ENCODE assay signal across 8 mouse cellular contexts in genomic region chr6:125081797-125082560, GRCm38 (mm10). TPM values are rescaled to one million over a fixed set of nuclear protein-coding genes. Genes with fewer than 3 reads are reported as not detected.
DNase-seq lines count a peak whose midpoint lies in the region; ATAC-seq and TF ChIP-seq lines count a peak whose summit lies in the region.

No protein-coding gene starts in this region.

- in situ Hi-C loops in Patski (cut with MboI; ENCODE audit: low pct_unique_long_range_greater_than_20kb) = loop anchor here (5.0 to 10.0 kb wide), 2 partner anchors 40 to 177 kb away; no protein-coding TSS in a partner anchor

- H3K36me3 ChIP-seq in forebrain, embryonic 16.5 days (ENCODE audit: control insufficient read depth, insufficient read depth) = no peaks in the 10 kb centered on the region

- peak overlapping the region; percentile 87 for H3K27ac ChIP-seq in forebrain, embryonic 16.5 days (ENCODE audit: low read length)
- H3K27ac ChIP-seq in layer of hippocampus, adult 2 months = peak overlapping the region; percentile 74

- POLR2A ChIA-PET in Patski (lab: Charles Lee) = no interaction called here

- peak overlapping the region; percentile 48 for H3K4me3 ChIP-seq in forebrain, embryonic 16.5 days (replicated peaks; ENCODE audit: low read length)
- peak overlapping the region; percentile 47 for H3K4me3 ChIP-seq in layer of hippocampus, adult 2 months
- H3K4me3 ChIP-seq in lung, adult 2 months (replicated peaks; ENCODE audit: extremely low read depth, low read depth, low read length) = peak overlapping the region; percentile 43

- TF ChIP-seq CTCF in Patski (IDR thresholded peaks at IDR 0.05) = no peak
- TF ChIP-seq CTCF in layer of hippocampus, adult 2 months (conservative IDR thresholded peaks at IDR 0.05) = peak; percentile 90
- TF ChIP-seq CTCF in lung, adult 2 months (IDR thresholded peaks at IDR 0.05; ENCODE audit: insufficient read depth, low read length) = peak; percentile 72

- intact Hi-C loops in heart, postnatal 25 days (cut with DNase I) = loop anchor here (5.0 to 10.0 kb wide), 3 partner anchors 77 to 235 kb away; partner anchors contain the start of gene Zfp384

- H3K9ac ChIP-seq in forebrain, embryonic 16.5 days (replicated peaks; ENCODE audit: low read depth, low read length) = peak overlapping the region; percentile 74

- CTCF ChIA-PET in Patski (lab: Charles Lee) = interaction anchor here (1.7 kb wide), 1 partner anchor 178 kb away, joined by 4 read pairs; no protein-coding TSS in a partner anchor

- DNase-seq in Patski (ENCODE audit: low read depth, low spot score) = no peak
- peak; percentile 83 for DNase-seq in cerebellum, adult 11 months
- DNase-seq in heart, postnatal 25 days (ENCODE audit: low spot score) = peak; percentile 82
- DNase-seq in layer of hippocampus, adult 2 months (ENCODE audit: low spot score in 2 of 2) = peak; percentile 78 to 85
- peak; percentile 79 for DNase-seq in lung, adult 2 months
- DNase-seq in retina, embryonic 14.5 days (ENCODE audit: low spot score) = peak; percentile 99

- WGBS in forebrain, embryonic 16.5 days = 21% methylated on average over 45 of the region's 45 CpGs
- 31% methylated on average over 45 of the region's 45 CpGs for WGBS in lung, adult 2 months

- peak; percentile 56; the same call in 1 of the 2 replicates for TF ChIP-seq POLR2A in lung, adult 2 months (IDR thresholded peaks at IDR 0.05; ENCODE audit: borderline replicate concordance, extremely low read depth, low read depth, low read length)

- peak overlapping the region; percentile 79 for H3K4me2 ChIP-seq in forebrain, embryonic 16.5 days (ENCODE audit: low read length)

- peaks cover 8% of the 10 kb centered on the region for H3K4me1 ChIP-seq in forebrain, embryonic 16.5 days (replicated peaks; ENCODE audit: control insufficient read depth, insufficient read depth, low read length)
- H3K4me1 ChIP-seq in lung, adult 2 months (ENCODE audit: control insufficient read depth, insufficient read depth, low read length) = peaks cover 3% of the 10 kb centered on the region; the same call in 1 of the 2 replicates

- ATAC-seq in Patski = peak; percentile 71
- ATAC-seq in forebrain, embryonic 16.5 days = peak; percentile 95
- ATAC-seq in monocyte, adult 5-6 weeks (replicated peaks; ENCODE audit: insufficient number of reproducible peaks, low FRiP score, low TSS enrichment, poor library complexity, severe bottlenecking) = no peak

- H3K9me3 ChIP-seq in forebrain, embryonic 16.5 days (ENCODE audit: control insufficient read depth, low read length) = no peaks in the 10 kb centered on the region

- H3K27me3 ChIP-seq in Patski = peaks cover 9% of the 10 kb centered on the region
- no peaks in the 10 kb centered on the region for H3K27me3 ChIP-seq in forebrain, embryonic 16.5 days (replicated peaks; ENCODE audit: control insufficient read depth, insufficient read depth, low read length)

RNA-seq across cellular contexts. Expression of gene Chd4, which starts 13.8 kb away (rescaled TPM):
- 198 TPM for polyA plus RNA-seq in Patski (2021)
- 78.1 and 79.8 TPM in 2 replicates for polyA plus RNA-seq in forebrain, embryonic 16.5 days (2015; fragmentation: Nextera tagmentation; extraction: Ambion mirVana)
- 100 to 1,000 TPM; 111 to 116 TPM for total RNA-seq in heart, postnatal 25 days (2021)
- 100 to 1,000 TPM; 176 to 185 TPM for total RNA-seq in layer of hippocampus, adult 2 months (2021)
- polyA plus RNA-seq in lung, adult 2 months (2012; rRNA removed) = 108 and 129 TPM in 2 replicates
- 275 to 395 TPM (median 283 TPM) in 3 replicates for total RNA-seq in monocyte, adult 5-6 weeks (2017)

RNA-seq across cellular contexts. Expression of gene Lpar5, which starts 14.3 kb away (rescaled TPM):
- not detected for polyA plus RNA-seq in Patski (2021)
- 0.44 and 0.60 TPM in 2 replicates for polyA plus RNA-seq in forebrain, embryonic 16.5 days (2015; fragmentation: Nextera tagmentation; extraction: Ambion mirVana)
- total RNA-seq in heart, postnatal 25 days (2021) = not detected
- total RNA-seq in layer of hippocampus, adult 2 months (2021) = 1 to 10 TPM in 1 of 2 experiments, under 1 TPM in 1; 0.61 to 1.1 TPM
- 6.5 and 13.9 TPM in 2 replicates for polyA plus RNA-seq in lung, adult 2 months (2012; rRNA removed)
- total RNA-seq in monocyte, adult 5-6 weeks (2017) = 3.1 to 8.7 TPM (median 3.6 TPM) in 3 replicates

RNA-seq across cellular contexts. Expression of gene Acrbp, which starts 32.5 kb away (rescaled TPM):
- polyA plus RNA-seq in Patski (2021) = 9.7 TPM
- 21.4 and 31.6 TPM in 2 replicates for polyA plus RNA-seq in forebrain, embryonic 16.5 days (2015; fragmentation: Nextera tagmentation; extraction: Ambion mirVana)
- total RNA-seq in heart, postnatal 25 days (2021) = 1 to 10 TPM; 2.5 to 4.1 TPM
- total RNA-seq in layer of hippocampus, adult 2 months (2021) = 10 to 100 TPM; 15.9 to 19.2 TPM
- polyA plus RNA-seq in lung, adult 2 months (2012; rRNA removed) = 23.7 TPM in 2 replicates
- total RNA-seq in monocyte, adult 5-6 weeks (2017) = 5.5 to 20.2 TPM (median 8.3 TPM) in 3 replicates

RNA-seq across cellular contexts. Expression of gene Ing4, which starts 42.4 kb away (rescaled TPM):
- polyA plus RNA-seq in Patski (2021) = 77.6 TPM
- polyA plus RNA-seq in forebrain, embryonic 16.5 days (2015; fragmentation: Nextera tagmentation; extraction: Ambion mirVana) = 200 and 204 TPM in 2 replicates
- 10 to 100 TPM; 35.0 to 35.6 TPM for total RNA-seq in heart, postnatal 25 days (2021)
- total RNA-seq in layer of hippocampus, adult 2 months (2021) = 10 to 100 TPM; 60.1 to 63.2 TPM
- polyA plus RNA-seq in lung, adult 2 months (2012; rRNA removed) = 30.3 and 50.5 TPM in 2 replicates
- total RNA-seq in monocyte, adult 5-6 weeks (2017) = 118 to 132 TPM (median 119 TPM) in 3 replicates

RNA-seq across cellular contexts. Expression of gene Nop2, which starts 49.7 kb away (rescaled TPM):
- polyA plus RNA-seq in Patski (2021) = 65.0 TPM
- 54.4 and 55.3 TPM in 2 replicates for polyA plus RNA-seq in forebrain, embryonic 16.5 days (2015; fragmentation: Nextera tagmentation; extraction: Ambion mirVana)
- total RNA-seq in heart, postnatal 25 days (2021) = 10 to 100 TPM; 19.4 to 20.0 TPM
- 10 to 100 TPM; 30.8 to 31.7 TPM for total RNA-seq in layer of hippocampus, adult 2 months (2021)
- polyA plus RNA-seq in lung, adult 2 months (2012; rRNA removed) = 10.1 and 13.6 TPM in 2 replicates
- 15.9 to 23.8 TPM (median 23.2 TPM) in 3 replicates for total RNA-seq in monocyte, adult 5-6 weeks (2017)
